In genomic region chr1:156769621-156770297, GRCm38 (mm10) we compare ENCODE assay signal across 20 mouse cellular contexts. TPM values are rescaled to one million over a fixed set of nuclear protein-coding genes. Genes with fewer than 3 reads are reported as not detected.
A peak's percentile ranks its signal among the peaks of the same experiment; 100 is the strongest.
DNase-seq lines count a peak whose midpoint lies in the region; ATAC-seq and TF ChIP-seq lines count a peak whose summit lies in the region.
"Had no signal": no experiment of that assay in that cellular context is flagged by ENCODE, and none has a peak within 500 bp of the region (broad histone marks: within the 10 kb centered on the region; RNA-seq: fewer than 3 reads in every experiment).

No protein-coding gene starts in this region.

- H3K4me3 ChIP-seq in heart, embryonic 11.5 days (ENCODE audit: low read depth, low read length) = no peak overlapping the region
- H3K4me3 ChIP-seq in embryonic facial prominence, embryonic 10.5 days = no peak overlapping the region
- H3K4me3 ChIP-seq in gastrocnemius, adult 2 months = peak overlapping the region; percentile 23
- H3K4me3 ChIP-seq in limb, embryonic 14.5 days (replicated peaks; ENCODE audit: low read length) = no peak overlapping the region
- H3K4me3 ChIP-seq: heart, embryonic 13.5 days; liver, embryonic 15.5 days; midbrain, embryonic 13.5 days; neural tube, embryonic 13.5 days had no signal

- H3K36me3 ChIP-seq in heart, embryonic 11.5 days (ENCODE audit: control insufficient read depth, insufficient read depth, low read length) = no peaks in the 10 kb centered on the region
- 0 out of 2 replicates have a peak, but pooled peaks cover 2% of the 10 kb centered on the region for H3K36me3 ChIP-seq in embryonic facial prominence, embryonic 10.5 days (replicated peaks)
- H3K36me3 ChIP-seq in limb, embryonic 14.5 days (ENCODE audit: control insufficient read depth, insufficient read depth, low read length) = no peaks in the 10 kb centered on the region
- H3K36me3 ChIP-seq: heart, embryonic 13.5 days; liver, embryonic 15.5 days; neural tube, embryonic 13.5 days had no signal

- 70% methylated on average over 18 of the region's 18 CpGs for WGBS in heart, embryonic 11.5 days (ENCODE audit: insufficient replicate concordance)
- WGBS in embryonic facial prominence, embryonic 10.5 days = 85% methylated on average over 18 of the region's 18 CpGs
- 64% methylated on average over 18 of the region's 18 CpGs for WGBS in limb, embryonic 14.5 days

- 0 out of 2 replicates have a peak, but pooled peaks cover 4% of the 10 kb centered on the region for H3K4me1 ChIP-seq in heart, embryonic 11.5 days (ENCODE audit: control insufficient read depth, insufficient read depth, low read length)
- peaks cover 14% of the 10 kb centered on the region for H3K4me1 ChIP-seq in embryonic facial prominence, embryonic 10.5 days
- H3K4me1 ChIP-seq in limb, embryonic 14.5 days (ENCODE audit: control insufficient read depth, insufficient read depth, low read length) = peaks cover 18% of the 10 kb centered on the region
- H3K4me1 ChIP-seq: liver, embryonic 15.5 days; midbrain, embryonic 13.5 days; neural tube, embryonic 13.5 days had no signal

- ATAC-seq in heart, embryonic 11.5 days (replicated peaks; ENCODE audit: insufficient number of reproducible peaks, low FRiP score, low TSS enrichment) = no peak
- peak; percentile 48 for ATAC-seq in limb, embryonic 14.5 days (ENCODE audit: low FRiP score, low read depth)
- ATAC-seq: forebrain, embryonic 16.5 days; midbrain, embryonic 13.5 days had no signal

- no peak overlapping the region for H3K27ac ChIP-seq in heart, embryonic 11.5 days (ENCODE audit: low read depth, low read length)
- H3K27ac ChIP-seq in embryonic facial prominence, embryonic 10.5 days (replicated peaks) = peak overlapping the region; percentile 59
- peak overlapping the region; percentile 78 for H3K27ac ChIP-seq in gastrocnemius, adult 2 months
- peak overlapping the region; percentile 70 for H3K27ac ChIP-seq in limb, embryonic 14.5 days (replicated peaks; ENCODE audit: low read depth, low read length)
- H3K27ac ChIP-seq: heart, embryonic 13.5 days; liver, embryonic 15.5 days; midbrain, embryonic 13.5 days; neural tube, embryonic 13.5 days had no signal

- H3K9ac ChIP-seq in heart, embryonic 11.5 days (ENCODE audit: low read depth, low read length) = no peak overlapping the region
- H3K9ac ChIP-seq in limb, embryonic 14.5 days (ENCODE audit: low read depth, low read length, severe bottlenecking) = no peak overlapping the region
- H3K9ac ChIP-seq: heart, embryonic 13.5 days; liver, embryonic 15.5 days; midbrain, embryonic 13.5 days; neural tube, embryonic 13.5 days had no signal

- intact Hi-C loops in gastrocnemius, adult 2 months (cut with DNase I) = no loop called here

- H3K27me3 ChIP-seq in heart, embryonic 11.5 days (ENCODE audit: control insufficient read depth, insufficient read depth, low read length) = no peaks in the 10 kb centered on the region
- peaks cover 3% of the 10 kb centered on the region; the same call in 1 of the 2 replicates for H3K27me3 ChIP-seq in embryonic facial prominence, embryonic 10.5 days (replicated peaks; ENCODE audit: low read depth, poor library complexity, severe bottlenecking)
- no peaks in the 10 kb centered on the region for H3K27me3 ChIP-seq in limb, embryonic 14.5 days (ENCODE audit: control insufficient read depth, insufficient read depth, low read length)
- H3K27me3 ChIP-seq: CH12.LX; heart, embryonic 13.5 days; liver, embryonic 15.5 days; neural tube, embryonic 13.5 days had no signal

- H3K4me2 ChIP-seq in heart, embryonic 11.5 days = no peak overlapping the region
- no peak overlapping the region for H3K4me2 ChIP-seq in limb, embryonic 14.5 days (replicated peaks; ENCODE audit: low read depth, low read length, severe bottlenecking)
- H3K4me2 ChIP-seq: heart, embryonic 13.5 days; liver, embryonic 15.5 days; midbrain, embryonic 13.5 days; neural tube, embryonic 13.5 days had no signal

- TF ChIP-seq CTCF in gastrocnemius, adult 2 months (IDR thresholded peaks at IDR 0.05) = no peak

- DNase-seq in heart, adult 18-20 months = peak; percentile 26 to 47
- DNase-seq in embryonic facial prominence, embryonic 10.5 days (ENCODE audit: low spot score) = peak; percentile 7
- peak; percentile 67 for DNase-seq in gastrocnemius, adult 2 months
- DNase-seq in limb, embryonic 14.5 days (ENCODE audit: low spot score) = peak; percentile 61
- DNase-seq in lung, postnatal 25 days (ENCODE audit: low spot score) = no peak
- no peak for DNase-seq in lung, postnatal 4 days
- DNase-seq: adrenal gland, postnatal 36 days; cerebellum, adult 11-12 months; cerebellum, postnatal 25 days; kidney, adult 18-20 months; kidney, postnatal 14 days; left cerebral cortex, postnatal 4 days; thymus, postnatal 25 days had no signal

- H3K9me3 ChIP-seq in heart, embryonic 11.5 days (replicated peaks; ENCODE audit: control insufficient read depth, low read length) = no peaks in the 10 kb centered on the region; the same call in 1 of the 2 replicates
- H3K9me3 ChIP-seq in embryonic facial prominence, embryonic 10.5 days = peaks cover 21% of the 10 kb centered on the region
- 0 out of 2 replicates have a peak, but pooled peaks cover 11% of the 10 kb centered on the region for H3K9me3 ChIP-seq in limb, embryonic 14.5 days (ENCODE audit: control insufficient read depth, low read length)
- H3K9me3 ChIP-seq: liver, embryonic 15.5 days had no signal

- TF ChIP-seq POLR2A in limb, embryonic 14.5 days (IDR thresholded peaks at IDR 0.05; ENCODE audit: borderline replicate concordance, extremely low read depth, insufficient read depth, insufficient read length) = no peak

RNA-seq across cellular contexts. Expression of gene Fam20b, which starts 50.9 kb away (rescaled TPM):
- total RNA-seq in heart, adult 18-20 months (2021) = 10 to 100 TPM; 59.9 to 61.3 TPM
- polyA plus RNA-seq in heart, embryonic 11.5 days (2014; fragmentation: Nextera tagmentation; extraction: Ambion mirVana) = 22.4 and 27.5 TPM in 2 replicates
- polyA plus RNA-seq in embryonic facial prominence, embryonic 10.5 days (2016; fragmentation: Nextera tagmentation; extraction: Ambion mirVana) = 17.8 and 18.0 TPM in 2 replicates
- total RNA-seq in gastrocnemius, adult 2 months (2021) = 10 to 100 TPM; 28.5 to 35.2 TPM
- 35.0 and 35.8 TPM in 2 replicates for polyA plus RNA-seq in limb, embryonic 14.5 days (2012; rRNA removed)
- polyA plus RNA-seq in limb, embryonic 14.5 days (2014; fragmentation: Nextera tagmentation; extraction: Ambion mirVana) = 29.7 and 33.5 TPM in 2 replicates

Comparison
In these comparisons a context has a peak if more than half of its experiments do, and no peak if none do; other contexts are left out.
1. DNase-seq: peak in heart, adult 18-20 months (2 of 2), embryonic facial prominence, embryonic 10.5 days (single experiment), gastrocnemius, adult 2 months (single experiment) and limb, embryonic 14.5 days (single experiment); none in lung, postnatal 25 days (single experiment) and lung, postnatal 4 days (0 of 2).